Mouse (Mus musculus) spleen, adult 2 months (tissue): Measurements from ENCODE around the gene Atp1a2. TPM values are rescaled to one million over a fixed set of nuclear protein-coding genes. Genes with fewer than 3 reads are reported as not detected.

Experiments
- DNase-seq, 2 experiments: peaks; one replicate each; pipeline versions ENCODE4 v3.0.0 to v3.0.0-alpha.2; 2012 to 2021; ENCODE audit warnings: low spot score in 2 of 2, low read depth in 1 of 2
- H3K27ac ChIP-seq: fragments of 200-500 bp; 2 replicates; pipeline ENCODE4 v1.5.1; 2012; ENCODE audit warnings: low read length, inconsistent platforms; ENCODE audit not compliant: insufficient read depth
- H3K27me3 ChIP-seq: fragments of 200-500 bp; 2 replicates; pipeline ENCODE4 v1.6.1; 2012; ENCODE audit warnings: mild to moderate bottlenecking, moderate library complexity, low read length, inconsistent platforms; ENCODE audit not compliant: control insufficient read depth, insufficient read depth
- H3K36me3 ChIP-seq: fragments of 200-500 bp; 2 replicates; pipeline ENCODE4 v1.6.1; 2012; ENCODE audit warnings: mild to moderate bottlenecking, low read length, inconsistent platforms; ENCODE audit not compliant: control insufficient read depth, insufficient read depth
- H3K4me1 ChIP-seq: fragments of 200-500 bp; 2 replicates; pipeline ENCODE4 v1.6.1; 2011; ENCODE audit warnings: inconsistent platforms; ENCODE audit not compliant: control insufficient read depth, insufficient read depth, insufficient read length
- H3K4me3 ChIP-seq: fragments of 200-500 bp; 2 replicates; pipeline ENCODE4 v1.5.1; 2011; ENCODE audit warnings: mild to moderate bottlenecking, inconsistent platforms; ENCODE audit not compliant: insufficient read depth, insufficient read length; ENCODE audit errors: extremely low read depth
- CTCF ChIP-seq: fragments of 200-500 bp; IDR thresholded peaks from 2 replicates; pipeline ENCODE4 v1.5.1; 2011; ENCODE audit warnings: mild to moderate bottlenecking, inconsistent platforms; ENCODE audit not compliant: insufficient read depth, insufficient read length, insufficient replicate concordance; ENCODE audit errors: extremely low read depth
- POLR2A ChIP-seq: fragments of 200-500 bp; IDR thresholded peaks from 2 replicates; pipeline ENCODE4 v1.6.1; 2011; ENCODE audit warnings: low read depth, low read length, inconsistent platforms
- WGBS: fragments of 180-500 bp; shearing (Covaris S2); methylation state at CpG from one replicate; pipeline ENCODE4 v1.1.7; 2018; 5-methylcytosine and 5-hydroxymethylcytosine counted together
- polyA plus RNA-seq: library from polyadenylated mRNA; depleted of rRNA; stranded (reverse); fragments of >200 nt; gene quantifications from 2 replicates; pipeline ENCODE4 v1.2.3, GENCODE M21; 2012

Atp1a2 gene
- polyA plus RNA-seq, 1 experiment = 3.9 TPM

- H3K27me3 ChIP-seq = peaks cover 3% of the 10 kb centered on the region; the same call in 1 of the 2 replicates
Measured at GRCm38 (mm10) chr1:172325680-172326535, 28.0 kb upstream of the Atp1a2 start.

GRCm38 (mm10) chr1:172324725-172325124 is 26.9 kb upstream of the Atp1a2 start:
- peaks cover 3% of the 10 kb centered on the region; the same call in 1 of the 2 replicates for H3K27me3 ChIP-seq
- no peak overlapping the region for H3K27ac ChIP-seq
- peak; percentile 48 to 71 for DNase-seq
- H3K4me1 ChIP-seq = peaks cover 5% of the 10 kb centered on the region; the same call in 1 of the 2 replicates
- H3K36me3 ChIP-seq = peaks cover under 1% of the 10 kb centered on the region; the same call in 1 of the 2 replicates
- 26% methylated on average over 7 of the region's 7 CpGs for WGBS
- TF ChIP-seq POLR2A (no peak), CTCF (peak; percentile 86)
- no peak overlapping the region for H3K4me3 ChIP-seq

More at GRCm38 (mm10) chr1:172325680-172326535, 28.0 kb upstream of the Atp1a2 start:
- Histone ChIP-seq H3K27ac (no peak overlapping the region), H3K4me1 (peaks cover 5% of the 10 kb centered on the region; the same call in 1 of the 2 replicates), H3K36me3 (no peaks in the 10 kb centered on the region), H3K4me3 (peak overlapping the region; percentile 43; the same call in 1 of the 2 replicates)
- 23% methylated on average over 94 of the region's 94 CpGs for WGBS
- peak in 1 of 2 experiments; percentile 77 for DNase-seq
- peak; percentile 66; the same call in 1 of the 2 replicates for TF ChIP-seq CTCF
- no peak for TF ChIP-seq POLR2A

GRCm38 (mm10) chr1:172323801-172324359 is 26.0 kb upstream of the Atp1a2 start:
- H3K4me1 ChIP-seq = peaks cover 5% of the 10 kb centered on the region; the same call in 1 of the 2 replicates
- TF ChIP-seq CTCF = no peak
- TF ChIP-seq POLR2A = no peak
- no peak for DNase-seq
- H3K27me3 ChIP-seq = peaks cover 3% of the 10 kb centered on the region; the same call in 1 of the 2 replicates
- no peak overlapping the region for H3K27ac ChIP-seq
- 86% methylated on average over 6 of the region's 6 CpGs for WGBS
- H3K4me3 ChIP-seq = no peak overlapping the region
- H3K36me3 ChIP-seq = peaks cover 4% of the 10 kb centered on the region

- H3K27ac ChIP-seq = no peak overlapping the region
- H3K36me3 ChIP-seq = peaks cover 9% of the 10 kb centered on the region
Measured at GRCm38 (mm10) chr1:172323298-172323697, 25.4 kb upstream of the Atp1a2 start.

DNA sequence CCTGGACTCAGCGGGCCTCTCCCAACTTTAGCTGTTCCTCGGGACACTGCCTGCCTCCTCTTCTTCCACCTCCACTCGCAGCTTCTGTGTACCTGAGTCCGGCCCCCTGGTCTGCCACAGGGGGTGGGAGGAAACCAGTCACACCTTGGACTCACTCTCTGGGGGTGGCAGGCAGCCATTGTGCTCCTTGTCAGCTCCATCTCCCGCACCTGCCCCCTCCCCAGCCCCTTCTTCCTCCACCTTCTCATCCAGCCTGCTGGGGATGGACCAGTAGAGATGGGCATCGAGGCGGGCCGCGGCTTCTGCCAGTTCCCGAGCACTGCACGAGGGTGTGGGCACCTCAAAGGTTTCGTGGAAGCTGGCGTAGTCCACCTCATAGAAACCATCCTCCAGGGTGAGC is 24.9 kb upstream of the Atp1a2 start:
- WGBS = 85% methylated on average over 13 of the region's 13 CpGs
- TF ChIP-seq POLR2A (no peak), CTCF (no peak)
- Histone ChIP-seq H3K27me3 (peaks cover 3% of the 10 kb centered on the region; the same call in 1 of the 2 replicates), H3K4me1 (peaks cover 5% of the 10 kb centered on the region; the same call in 1 of the 2 replicates), H3K4me3 (no peak overlapping the region), H3K27ac (no peak overlapping the region), H3K36me3 (peaks cover 14% of the 10 kb centered on the region)
- no peak for DNase-seq

More at GRCm38 (mm10) chr1:172323298-172323697, 25.4 kb upstream of the Atp1a2 start:
- DNase-seq = no peak
- H3K4me3 ChIP-seq = no peak overlapping the region
- H3K4me1 ChIP-seq = peaks cover 5% of the 10 kb centered on the region; the same call in 1 of the 2 replicates
- peaks cover 3% of the 10 kb centered on the region; the same call in 1 of the 2 replicates for H3K27me3 ChIP-seq
- WGBS = 78% methylated on average over 5 of the region's 5 CpGs
- TF ChIP-seq POLR2A (no peak), CTCF (no peak)

- DNase-seq = no peak
- 79% methylated on average over 5 of the region's 5 CpGs for WGBS
- no peak overlapping the region for H3K4me3 ChIP-seq
- H3K4me1 ChIP-seq = no peaks in the 10 kb centered on the region
- no peak overlapping the region for H3K27ac ChIP-seq
- TF ChIP-seq POLR2A (no peak), CTCF (no peak)
- H3K27me3 ChIP-seq = no peaks in the 10 kb centered on the region
- peaks cover 17% of the 10 kb centered on the region for H3K36me3 ChIP-seq
Measured at GRCm38 (mm10) chr1:172319921-172320411, 22.1 kb upstream of the Atp1a2 start.
